Mouse (Mus musculus) lung, embryonic 14.5 days (tissue): Measurements from ENCODE around the gene Cux2. TPM values are rescaled to one million over a fixed set of nuclear protein-coding genes. Genes with fewer than 3 reads are reported as not detected.

ENCODE experiments used
- ATAC-seq: fragments of 200-750 bp; cut with Nextera tagmentation; 2 replicates; pipeline ENCODE4 v1.8.0; 2017; ENCODE audit warnings: mild to moderate bottlenecking, moderate TSS enrichment, moderate library complexity; ENCODE audit not compliant: insufficient read depth
- DNase-seq: peaks from one replicate; pipeline ENCODE4 v3.0.0-alpha.2; 2015
- H3K27ac ChIP-seq: fragments of 300-500 bp; sonication (generic); 2 replicates; pipeline ENCODE4 v1.5.1; 2014; ENCODE audit warnings: low read depth, mild to moderate bottlenecking, moderate library complexity
- H3K27me3 ChIP-seq: fragments of 300-500 bp; sonication (generic); 2 replicates; pipeline ENCODE4 v1.6.1; 2014; ENCODE audit warnings: low read length, control low read depth; ENCODE audit not compliant: insufficient read depth
- H3K36me3 ChIP-seq: fragments of 300-500 bp; sonication (generic); 2 replicates; pipeline ENCODE4 v1.6.1; 2014; ENCODE audit warnings: control low read depth; ENCODE audit not compliant: insufficient read depth
- H3K4me1 ChIP-seq: fragments of 300-500 bp; sonication (generic); 2 replicates; pipeline ENCODE4 v1.6.1; 2014; ENCODE audit warnings: antibody characterized with exemption, control low read depth; ENCODE audit not compliant: insufficient read depth
- H3K4me2 ChIP-seq: fragments of 300-500 bp; sonication (generic); 2 replicates; pipeline ENCODE4 v1.6.1; 2014; ENCODE audit warnings: mild to moderate bottlenecking
- H3K4me3 ChIP-seq: fragments of 300-500 bp; sonication (generic); 2 replicates; pipeline ENCODE4 v1.5.1; 2014; ENCODE audit warnings: low read depth, low read length
- H3K9ac ChIP-seq: fragments of 300-500 bp; sonication (generic); 2 replicates; pipeline ENCODE4 v1.6.1; 2014
- H3K9me3 ChIP-seq: fragments of 300-500 bp; sonication (generic); 2 replicates; pipeline ENCODE4 v1.6.1; 2016; ENCODE audit warnings: low read depth, low read length, control low read depth
- CTCF ChIP-seq: IDR thresholded peaks from 2 replicates; pipeline ENCODE4 v1.5.1; 2016; ENCODE audit warnings: antibody characterized with exemption, low read depth
- WGBS: fragments of 180-500 bp; shearing (Covaris S2); extraction: QIAGEN DNeasy Blood & Tissue Kit; methylation state at CpG from one replicate; pipeline ENCODE4 v1.1.7; 2014; 5-methylcytosine and 5-hydroxymethylcytosine counted together
- polyA plus RNA-seq: library from polyadenylated mRNA; unstranded; fragments of >200 nt; fragmentation: Nextera tagmentation; extraction: Ambion mirVana; gene quantifications from 2 replicates; pipeline ENCODE4 v1.2.1, GENCODE M21; 2014

The Cux2 gene
- polyA plus RNA-seq, 1 experiment from 2014 or later: 4.0 TPM

GRCm38 (mm10) chr5:121843138-121843905 is 206.6 kb downstream of the Cux2 start:
- peaks cover 14% of the 10 kb centered on the region; the same call in 1 of the 2 replicates for H3K27me3 ChIP-seq
- no peak for TF ChIP-seq CTCF
- DNase-seq (peak; percentile 51), ATAC-seq (no peak)
- peaks cover 7% of the 10 kb centered on the region for H3K4me1 ChIP-seq
- whole genome bisulfite sequencing: 12% methylated on average over 17 of the region's 17 CpGs
- no peaks in the 10 kb centered on the region for H3K36me3 ChIP-seq
- H3K9me3 ChIP-seq: no peaks in the 10 kb centered on the region
- no peak overlapping the region for H3K27ac ChIP-seq
- H3K4me2 ChIP-seq: peak overlapping the region; percentile 92
- H3K4me3 ChIP-seq: peak overlapping the region; percentile 51
- no peak overlapping the region for H3K9ac ChIP-seq

- TF ChIP-seq CTCF: peak; percentile 97
- H3K4me3 ChIP-seq: peak overlapping the region; percentile 51
- no peaks in the 10 kb centered on the region for H3K9me3 ChIP-seq
- H3K36me3 ChIP-seq: no peaks in the 10 kb centered on the region
- H3K4me2 ChIP-seq: peak overlapping the region; percentile 92
- H3K27me3 ChIP-seq: peaks cover 14% of the 10 kb centered on the region; the same call in 1 of the 2 replicates
- H3K27ac ChIP-seq: 0 out of 2 replicates have a peak overlapping the region, but pooled peaks have one; percentile 24
- H3K9ac ChIP-seq: peak overlapping the region; percentile 58
- H3K4me1 ChIP-seq: peaks cover 13% of the 10 kb centered on the region
- ATAC-seq: peak; percentile 50; the same call in 1 of the 2 replicates
- DNase-seq: peak; percentile 88
- under 1% methylated on average over 33 of the region's 33 CpGs for WGBS
Observed at GRCm38 (mm10) chr5:121842665-121843118, 207.2 kb downstream of the Cux2 start.

GRCm38 (mm10) chr5:121841973-121842372 is 207.9 kb downstream of the Cux2 start:
- Histone ChIP-seq H3K9me3 (no peaks in the 10 kb centered on the region), H3K36me3 (no peaks in the 10 kb centered on the region), H3K4me1 (peaks cover 17% of the 10 kb centered on the region), H3K4me2 (no peak overlapping the region), H3K27me3 (peaks cover 14% of the 10 kb centered on the region; the same call in 1 of the 2 replicates), H3K9ac (no peak overlapping the region), H3K4me3 (no peak overlapping the region), H3K27ac (no peak overlapping the region)
- DNase-seq (no peak), ATAC-seq (no peak)
- TF ChIP-seq CTCF: no peak
- 37% methylated on average over 10 of the region's 10 CpGs for WGBS

- ATAC-seq: no peak
- H3K27me3 ChIP-seq: peaks cover 14% of the 10 kb centered on the region; the same call in 1 of the 2 replicates
Observed at GRCm38 (mm10) chr5:121841516-121841915, 208.4 kb downstream of the Cux2 start.

GRCm38 (mm10) chr5:121839128-121839473 is 210.8 kb downstream of the Cux2 start:
- H3K27ac ChIP-seq: peak overlapping the region; percentile 80; the same call in 1 of the 2 replicates
- peak overlapping the region; percentile 78 for H3K4me3 ChIP-seq
- no peak for TF ChIP-seq CTCF
- no peak for DNase-seq
- H3K36me3 ChIP-seq: no peaks in the 10 kb centered on the region
- no peaks in the 10 kb centered on the region for H3K9me3 ChIP-seq
- peak overlapping the region; percentile 54 for H3K9ac ChIP-seq
- WGBS: 17% methylated on average over 7 of the region's 7 CpGs
- H3K27me3 ChIP-seq: peaks cover 4% of the 10 kb centered on the region
- no peak for ATAC-seq
- H3K4me2 ChIP-seq: peak overlapping the region; percentile 85
- H3K4me1 ChIP-seq: peaks cover 29% of the 10 kb centered on the region

More at GRCm38 (mm10) chr5:121841516-121841915, 208.4 kb downstream of the Cux2 start:
- H3K9me3 ChIP-seq: no peaks in the 10 kb centered on the region
- TF ChIP-seq CTCF: no peak
- no peak overlapping the region for H3K4me3 ChIP-seq
- H3K9ac ChIP-seq: no peak overlapping the region
- no peak overlapping the region for H3K27ac ChIP-seq
- no peaks in the 10 kb centered on the region for H3K36me3 ChIP-seq
- WGBS: 83% methylated on average over 9 of the region's 9 CpGs
- DNase-seq: no peak
- H3K4me2 ChIP-seq: no peak overlapping the region
- peaks cover 17% of the 10 kb centered on the region for H3K4me1 ChIP-seq

- peaks cover 31% of the 10 kb centered on the region for H3K4me1 ChIP-seq
- peak overlapping the region; percentile 54 for H3K9ac ChIP-seq
- H3K27me3 ChIP-seq: peaks cover 3% of the 10 kb centered on the region
- H3K27ac ChIP-seq: peak overlapping the region; percentile 80; the same call in 1 of the 2 replicates
- TF ChIP-seq CTCF: no peak
- no peaks in the 10 kb centered on the region for H3K9me3 ChIP-seq
- peak overlapping the region; percentile 78 for H3K4me3 ChIP-seq
- no peak for ATAC-seq
- H3K36me3 ChIP-seq: no peaks in the 10 kb centered on the region
- peak; percentile 74 for DNase-seq
- peak overlapping the region; percentile 85 for H3K4me2 ChIP-seq
- 1% methylated on average over 46 of the region's 46 CpGs for WGBS
Observed at GRCm38 (mm10) chr5:121838341-121839127, 211.4 kb downstream of the Cux2 start.
